ENCODE assay signal across 27 mouse cellular contexts in the genomic region with DNA sequence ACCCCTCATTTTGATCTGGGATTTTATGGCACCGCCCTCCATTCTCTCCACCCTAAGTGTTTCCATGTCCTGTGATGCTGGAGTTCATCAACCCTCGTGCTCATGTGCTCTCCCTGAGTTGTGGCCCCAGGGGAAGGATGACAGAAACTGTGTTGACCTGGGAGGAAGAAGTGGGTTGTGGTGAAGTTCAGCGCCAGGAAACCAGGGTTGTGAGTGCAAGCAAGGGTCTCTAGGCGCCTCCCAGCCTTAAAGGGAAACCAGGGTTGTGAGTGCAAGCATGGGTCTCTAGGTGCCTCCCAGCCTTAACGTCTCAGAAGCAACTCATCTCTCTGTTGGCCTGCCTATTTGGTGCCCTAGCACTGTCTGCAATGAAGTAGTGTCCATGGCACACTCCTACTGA.
DNase-seq lines count a peak whose midpoint lies in the region; ATAC-seq and TF ChIP-seq lines count a peak whose summit lies in the region.
"Had no signal": no experiment of that assay in that cellular context is flagged by ENCODE, and none has a peak within 500 bp of the region (broad histone marks: within the 10 kb centered on the region; RNA-seq: fewer than 3 reads in every experiment).

No protein-coding gene starts in this region.

- TF ChIP-seq CTCF in lung, postnatal 0 days (IDR thresholded peaks at IDR 0.05), result no peak

- H3K27me3 ChIP-seq in lung, postnatal 0 days (replicated peaks; ENCODE audit: insufficient read depth, low read length), result no peaks in the 10 kb centered on the region
- H3K27me3 ChIP-seq: forebrain, embryonic 15.5 days; kidney, embryonic 15.5 days; limb, embryonic 13.5 days; liver, embryonic 12.5 days; megakaryocyte, embryonic 14.5 days; midbrain, embryonic 13.5 days; neural tube, embryonic 12.5 days; stomach, embryonic 15.5 days had no signal

- peak; percentile 82 for DNase-seq in heart, adult 11 months
- DNase-seq in heart, adult 18-20 months, result no peak
- DNase-seq in adrenal gland, postnatal 25 days, result no peak
- DNase-seq in lung, postnatal 0 days (ENCODE audit: low spot score), result no peak
- DNase-seq in layer of hippocampus, adult 8-10 months (ENCODE audit: low spot score in 2 of 2), result no peak
- DNase-seq: adrenal gland, postnatal 10 days; cerebellum, adult 9-10 months; gastrocnemius, postnatal 25 days; kidney, adult 11 months; kidney, postnatal 36 days; lung, adult 18-20 months; lung, postnatal 14 days; right cerebral cortex, postnatal 4 days had no signal

- WGBS in lung, postnatal 0 days, result 78% methylated on average over 5 of the region's 5 CpGs

- peak; percentile 34 for ATAC-seq in activated CD4-positive, CD25-positive, alpha-beta regulatory T cell, adult 4 months
- ATAC-seq in megakaryocyte, adult 5-6 weeks (ENCODE audit: poor library complexity, severe bottlenecking), result peak; percentile 38; the same call in 1 of the 2 replicates
- ATAC-seq in lung, postnatal 0 days, result no peak
- ATAC-seq: forebrain, embryonic 15.5 days; hindbrain, postnatal 0 days; liver, embryonic 12.5 days; midbrain, embryonic 13.5 days had no signal

- no peak overlapping the region for H3K9ac ChIP-seq in lung, postnatal 0 days (replicated peaks; ENCODE audit: low read depth)
- H3K9ac ChIP-seq: forebrain, embryonic 15.5 days; kidney, embryonic 15.5 days; limb, embryonic 13.5 days; liver, embryonic 12.5 days; midbrain, embryonic 13.5 days; neural tube, embryonic 12.5 days; stomach, embryonic 15.5 days had no signal

- no peaks in the 10 kb centered on the region; the same call in 1 of the 2 replicates for H3K36me3 ChIP-seq in lung, postnatal 0 days (ENCODE audit: insufficient read depth, low read length)

- H3K9me3 ChIP-seq in lung, postnatal 0 days (ENCODE audit: low read length), result no peaks in the 10 kb centered on the region
- H3K9me3 ChIP-seq: embryonic facial prominence, embryonic 10.5 days; forebrain, embryonic 15.5 days; hindbrain, embryonic 10.5 days; kidney, embryonic 15.5 days; limb, embryonic 13.5 days; liver, embryonic 12.5 days; megakaryocyte, embryonic 14.5 days; midbrain, embryonic 13.5 days; neural tube, embryonic 12.5 days; stomach, embryonic 15.5 days had no signal

- H3K27ac ChIP-seq in lung, postnatal 0 days (ENCODE audit: low read length), result no peak overlapping the region
- H3K27ac ChIP-seq: embryonic facial prominence, embryonic 10.5 days; forebrain, embryonic 15.5 days; hindbrain, embryonic 10.5 days; hindbrain, postnatal 0 days; kidney, embryonic 15.5 days; limb, embryonic 13.5 days; liver, embryonic 12.5 days; midbrain, embryonic 13.5 days; neural tube, embryonic 12.5 days; stomach, embryonic 15.5 days had no signal

- no peak overlapping the region for H3K4me2 ChIP-seq in lung, postnatal 0 days (replicated peaks; ENCODE audit: low read depth, low read length)
- H3K4me2 ChIP-seq: forebrain, embryonic 15.5 days; heart, embryonic 11.5 days; kidney, embryonic 15.5 days; limb, embryonic 13.5 days; liver, embryonic 12.5 days; midbrain, embryonic 13.5 days; neural tube, embryonic 12.5 days; stomach, embryonic 15.5 days had no signal

- TF ChIP-seq EP300 in lung, postnatal 0 days (IDR thresholded peaks at IDR 0.05), result no peak

- no peak overlapping the region for H3K4me3 ChIP-seq in lung, postnatal 0 days (ENCODE audit: low read depth, low read length)
- H3K4me3 ChIP-seq: embryonic facial prominence, embryonic 10.5 days; forebrain, embryonic 15.5 days; hindbrain, embryonic 10.5 days; kidney, embryonic 15.5 days; limb, embryonic 13.5 days; liver, embryonic 12.5 days; megakaryocyte, embryonic 14.5 days; midbrain, embryonic 13.5 days; neural tube, embryonic 12.5 days; stomach, embryonic 15.5 days had no signal

- no peaks in the 10 kb centered on the region for H3K4me1 ChIP-seq in lung, postnatal 0 days (ENCODE audit: insufficient read depth, low read depth, low read length)
- H3K4me1 ChIP-seq: embryonic facial prominence, embryonic 10.5 days; forebrain, embryonic 15.5 days; hindbrain, embryonic 10.5 days; kidney, embryonic 15.5 days; liver, embryonic 12.5 days; midbrain, embryonic 13.5 days; neural tube, embryonic 12.5 days; stomach, embryonic 15.5 days had no signal
